Mouse (Mus musculus) T-helper 2 cell (primary cell): ENCODE measurements around the gene Helq.

Experiments
- in situ Hi-C: fragments of 300-600 bp; cut with MboI, MseI; formaldehyde crosslinking; loops from one replicate; pipeline ENCODE4 v1.15.1; 2025; ENCODE audit warnings: high pct_unique_total_duplicates

Gene Helq

GRCm38 (mm10) chr5:100787527-100787926, 10.9 kb downstream of the Helq start:
- in situ Hi-C loops = loop anchor here (5.0 to 25.0 kb wide), 2 partner anchors 360 to 750 kb away; partner anchors contain the start of genes Enoph1 and Hnrnpdl

GRCm38 (mm10) chr5:100779002-100779401, 19.4 kb downstream of the Helq start:
- in situ Hi-C loops = loop anchor here (25.0 kb wide), 1 partner anchor 742 kb away; the partner anchor contains the start of genes Enoph1 and Hnrnpdl

- in situ Hi-C loops = loop anchor here (25.0 kb wide), 1 partner anchor 740 kb away; the partner anchor contains the start of genes Enoph1 and Hnrnpdl
Observed at GRCm38 (mm10) chr5:100776900-100777299, 21.5 kb downstream of the Helq start.

- in situ Hi-C loops = loop anchor here (25.0 kb wide), 1 partner anchor 739 kb away; the partner anchor contains the start of genes Enoph1 and Hnrnpdl
Observed at GRCm38 (mm10) chr5:100775778-100776404, 22.5 kb downstream of the Helq start.

- in situ Hi-C loops = no loop called here
Observed at GRCm38 (mm10) chr5:100771575-100771974, 26.8 kb downstream of the Helq start.

GRCm38 (mm10) chr5:100766026-100766425, 32.4 kb downstream of the Helq start:
- in situ Hi-C loops = no loop called here

GRCm38 (mm10) chr5:100761736-100762135, 36.7 kb downstream of the Helq start:
- in situ Hi-C loops = no loop called here

GRCm38 (mm10) chr5:100760049-100760663, 38.2 kb downstream of the Helq start:
- in situ Hi-C loops = no loop called here

DNA sequence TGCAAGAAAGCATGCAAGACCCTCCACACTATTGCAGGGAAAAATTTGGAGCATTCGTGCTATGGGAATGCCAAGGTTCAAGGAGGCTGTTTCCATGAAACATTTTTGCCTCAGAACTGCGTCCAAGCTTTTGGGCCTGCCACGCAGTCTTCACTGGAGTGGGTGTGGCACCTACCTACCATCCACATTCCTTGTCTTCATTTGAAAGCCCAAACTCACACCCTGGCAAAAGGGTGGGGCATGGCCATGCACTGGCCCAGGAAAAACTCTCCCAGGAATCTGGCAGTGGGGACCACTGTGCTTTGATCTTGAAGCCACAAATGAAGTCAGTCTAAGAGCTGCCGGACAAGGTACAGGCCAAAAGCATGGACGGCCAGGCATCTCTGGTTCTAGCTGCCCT, 40.3 kb downstream of the Helq start:
- in situ Hi-C loops = no loop called here

GRCm38 (mm10) chr5:100753407-100753806, 45.0 kb downstream of the Helq start:
- in situ Hi-C loops = no loop called here

- in situ Hi-C loops = no loop called here
Observed at GRCm38 (mm10) chr5:100751655-100752054, 46.7 kb downstream of the Helq start.

- in situ Hi-C loops = no loop called here
Observed at GRCm38 (mm10) chr5:100750617-100751255, 47.7 kb downstream of the Helq start.

- in situ Hi-C loops = loop anchor here (10.0 kb wide), 1 partner anchor 1094 kb away; no protein-coding TSS in a partner anchor
Observed at GRCm38 (mm10) chr5:100738802-100739201, 59.6 kb downstream of the Helq start.

- in situ Hi-C loops = loop anchor here (10.0 kb wide), 1 partner anchor 1092 kb away; no protein-coding TSS in a partner anchor
Observed at GRCm38 (mm10) chr5:100736919-100737318, 61.5 kb downstream of the Helq start.

- in situ Hi-C loops = loop anchor here (10.0 kb wide), 1 partner anchor 1090 kb away; no protein-coding TSS in a partner anchor
Observed at GRCm38 (mm10) chr5:100734535-100734934, 63.9 kb downstream of the Helq start.

GRCm38 (mm10) chr5:100728757-100729156, 69.6 kb downstream of the Helq start:
- in situ Hi-C loops = no loop called here

GRCm38 (mm10) chr5:100726001-100726400, 72.4 kb downstream of the Helq start:
- in situ Hi-C loops = no loop called here

DNA sequence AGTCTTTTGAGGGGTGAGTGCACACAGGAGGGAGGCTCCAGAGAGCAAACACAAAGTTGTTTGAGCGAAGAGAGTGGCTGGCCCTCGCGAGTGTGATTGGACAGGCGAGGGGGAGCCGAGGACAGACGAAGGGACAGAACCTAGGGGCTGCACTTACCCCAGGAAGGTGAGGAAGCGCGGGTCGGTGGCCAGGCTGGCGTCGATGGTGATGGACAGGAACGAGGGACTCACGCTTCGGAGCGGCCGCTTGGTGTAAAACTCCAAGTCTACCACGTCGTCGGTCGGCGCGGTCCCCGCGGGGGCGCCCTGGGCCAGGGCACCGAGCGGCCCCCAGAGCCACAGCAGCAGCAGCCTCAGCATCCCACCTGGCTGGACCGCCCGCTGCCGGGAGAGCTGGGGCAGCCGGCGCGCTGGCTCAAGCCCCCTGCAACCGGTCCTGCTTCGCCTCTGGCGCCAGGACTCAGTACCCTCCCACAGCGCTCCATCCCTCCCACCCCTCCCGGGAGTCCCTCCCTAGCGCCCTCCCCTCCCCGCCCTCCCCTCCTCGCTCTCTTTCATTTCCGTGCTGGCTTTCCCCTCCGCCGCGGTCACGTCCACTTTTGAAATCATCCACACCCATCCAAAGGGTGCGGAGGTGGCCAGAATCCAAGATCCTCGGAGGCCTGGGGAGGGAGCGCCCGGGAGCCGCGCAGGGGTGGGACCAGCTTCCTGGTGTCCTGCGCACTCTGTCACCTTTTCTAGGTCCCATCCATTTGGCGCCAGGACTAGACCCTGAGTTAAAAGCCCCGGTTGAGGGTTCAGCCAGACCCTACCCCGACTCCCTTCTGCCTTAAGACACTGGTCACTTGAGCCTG, 78.9 kb downstream of the Helq start, which contains the start of gene Hpse:
Gene Hpse (minus strand): TSS at position 482 of the 854 bp plus-strand sequence.
- in situ Hi-C loops = loop anchor here (5.0 to 25.0 kb wide), 2 partner anchors 37 to 943 kb away; partner anchors contain the start of gene Nkx6-1

DNA sequence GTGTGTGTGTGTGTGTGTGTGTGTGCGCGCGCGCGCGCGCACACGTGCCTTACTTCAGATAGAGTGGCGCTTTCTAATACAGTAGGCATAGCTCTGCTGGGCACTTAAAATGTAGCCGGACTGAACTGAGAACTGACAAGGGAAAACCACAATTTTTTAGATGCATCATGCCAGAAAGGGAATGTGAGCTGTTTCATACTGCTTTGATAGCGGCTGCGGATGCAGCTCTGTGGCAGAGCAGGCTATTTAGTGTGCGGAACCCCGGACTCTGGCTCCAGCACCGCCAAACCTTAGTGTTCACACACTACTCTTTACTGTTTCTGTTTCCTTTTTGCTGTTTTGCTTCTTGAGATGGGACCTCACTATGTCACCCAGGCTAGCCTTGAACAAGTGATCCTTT, 81.6 kb downstream of the Helq start:
- in situ Hi-C loops = loop anchor here (5.0 to 25.0 kb wide), 2 partner anchors 34 to 946 kb away; partner anchors contain the start of gene Nkx6-1
